Mouse (Mus musculus) retina, postnatal 7 days (tissue): Measurements from ENCODE around the gene Gm17545.

Source experiments
- DNase-seq: peaks from one replicate; pipeline ENCODE4 v3.0.0-alpha.2; 2012; ENCODE audit warnings: low read depth, low spot score

The Gm17545 gene

GRCm38 (mm10) chr9:22445123-22445522, 9.0 kb upstream of the Gm17545 start:
- no peak for DNase-seq

GRCm38 (mm10) chr9:22447213-22447612, 6.9 kb upstream of the Gm17545 start:
- no peak for DNase-seq

- no peak for DNase-seq
Observed at GRCm38 (mm10) chr9:22448420-22448819, 5.7 kb upstream of the Gm17545 start.

- DNase-seq: no peak
Observed at GRCm38 (mm10) chr9:22449209-22449608, 4.9 kb upstream of the Gm17545 start.

GRCm38 (mm10) chr9:22452697-22453096, 1.4 kb upstream of the Gm17545 start:
- DNase-seq: no peak

GRCm38 (mm10) chr9:22453501-22453924, 577 bp upstream of the Gm17545 start:
- DNase-seq: no peak

GRCm38 (mm10) chr9:22455041-22455440, 951 bp downstream of the Gm17545 start:
- DNase-seq: no peak

- DNase-seq: no peak
Observed at GRCm38 (mm10) chr9:22457142-22457835, 3.2 kb downstream of the Gm17545 start.

GRCm38 (mm10) chr9:22461946-22462345, 7.9 kb downstream of the Gm17545 start:
- DNase-seq: no peak

GRCm38 (mm10) chr9:22466212-22466611, 12.1 kb downstream of the Gm17545 start:
- DNase-seq: no peak

GRCm38 (mm10) chr9:22467371-22468169, 13.5 kb downstream of the Gm17545 start:
- DNase-seq: peak; percentile 30

GRCm38 (mm10) chr9:22468170-22468898, 14.2 kb downstream of the Gm17545 start:
- peak; percentile 55 for DNase-seq

- DNase-seq: no peak
Observed at GRCm38 (mm10) chr9:22468899-22469259, 14.8 kb downstream of the Gm17545 start.

GRCm38 (mm10) chr9:22469643-22470042, 15.6 kb downstream of the Gm17545 start, which contains the start of gene Rp9:
Rp9 (minus strand) TSS chr9:22469743.
- DNase-seq: no peak

GRCm38 (mm10) chr9:22475424-22475868, 21.4 kb downstream of the Gm17545 start, which contains the start of gene Bbs9:
Bbs9 (plus strand) TSS chr9:22475715.
- DNase-seq: peak; percentile 87

GRCm38 (mm10) chr9:22476265-22476664, 22.2 kb downstream of the Gm17545 start:
- DNase-seq: peak; percentile 29

GRCm38 (mm10) chr9:22478946-22479345, 24.9 kb downstream of the Gm17545 start:
- no peak for DNase-seq

- DNase-seq: no peak
Observed at GRCm38 (mm10) chr9:22483866-22484561, 29.9 kb downstream of the Gm17545 start.

- DNase-seq: no peak
Observed at GRCm38 (mm10) chr9:22484562-22485308, 30.6 kb downstream of the Gm17545 start.

GRCm38 (mm10) chr9:22486211-22486610, 32.1 kb downstream of the Gm17545 start:
- DNase-seq: no peak

- DNase-seq: no peak
Observed at GRCm38 (mm10) chr9:22488963-22489362, 34.9 kb downstream of the Gm17545 start.
